Mouse (Mus musculus): Measurements from ENCODE around the gene 2700081O15Rik. TPM values are rescaled to one million over a fixed set of nuclear protein-coding genes. Genes with fewer than 3 reads are reported as not detected.

2700081O15Rik gene
- polyA plus RNA-seq, 1 experiment, result 26.2 TPM

- peak; percentile 35 for DNase-seq
- WGBS, result 48% methylated on average over 45 of the region's 48 CpGs
- TF ChIP-seq CTCF (IDR thresholded peaks at IDR 0.05; ENCODE audit: insufficient read depth, low read length) (no peak), POLR2A (IDR thresholded peaks at IDR 0.05; ENCODE audit: borderline replicate concordance, extremely low read depth, low read depth, low read length) (no peak)
- Histone ChIP-seq H3K4me1 (ENCODE audit: control insufficient read depth, insufficient read depth, low read length) (peaks cover 8% of the 10 kb centered on the region), H3K4me3 (replicated peaks; ENCODE audit: extremely low read depth, low read depth, low read length) (no peak overlapping the region)
Observed at GRCm38 (mm10) chr19:7421602-7422591, 4.5 kb downstream of the 2700081O15Rik start.

- TF ChIP-seq CTCF (IDR thresholded peaks at IDR 0.05; ENCODE audit: insufficient read depth, low read length) (no peak), POLR2A (IDR thresholded peaks at IDR 0.05; ENCODE audit: borderline replicate concordance, extremely low read depth, low read depth, low read length) (no peak)
- Histone ChIP-seq H3K4me3 (replicated peaks; ENCODE audit: extremely low read depth, low read depth, low read length) (peak overlapping the region; percentile 29), H3K4me1 (ENCODE audit: control insufficient read depth, insufficient read depth, low read length) (peaks cover 8% of the 10 kb centered on the region)
- peak; percentile 28 for DNase-seq
- WGBS, result 37% methylated on average over 35 of the region's 35 CpGs
Observed at GRCm38 (mm10) chr19:7422656-7423027, 5.2 kb downstream of the 2700081O15Rik start.

DNA sequence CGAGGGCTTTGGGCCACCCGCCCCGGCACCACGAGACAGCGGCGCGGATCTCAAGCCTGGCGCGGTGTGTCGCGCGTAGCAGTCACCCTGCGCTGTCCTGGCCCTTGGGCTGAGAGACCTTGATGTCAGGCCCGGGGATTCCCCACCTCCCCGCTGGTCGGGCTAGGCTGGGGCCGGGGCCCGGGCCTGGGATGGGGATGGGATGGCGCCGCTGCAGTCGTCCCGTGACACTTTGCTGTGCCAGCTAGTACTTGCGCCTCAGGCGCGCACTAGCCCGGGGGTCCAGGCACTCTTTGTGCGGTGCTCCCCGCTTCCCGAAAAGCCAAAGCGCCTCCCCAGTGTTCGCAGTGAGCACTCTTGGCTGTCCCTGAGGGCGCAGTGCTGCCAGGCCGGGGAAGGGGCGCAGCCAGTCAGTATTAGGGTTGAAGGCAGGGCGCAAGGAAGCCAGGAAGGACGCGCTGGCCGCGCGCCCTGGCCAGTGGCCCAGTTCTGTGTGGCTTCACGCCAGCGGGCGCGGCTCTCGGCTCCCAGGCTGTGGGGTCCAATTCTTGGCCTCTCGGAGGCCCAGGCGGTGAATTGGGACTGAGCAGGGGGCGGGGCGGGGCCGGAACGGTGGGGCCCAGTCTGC is 5.7 kb downstream of the 2700081O15Rik start:
- 0 out of 2 replicates have a peak, but pooled peaks have one; percentile 6 for TF ChIP-seq POLR2A (IDR thresholded peaks at IDR 0.05; ENCODE audit: borderline replicate concordance, extremely low read depth, low read depth, low read length)
- no peak for TF ChIP-seq CTCF (IDR thresholded peaks at IDR 0.05; ENCODE audit: insufficient read depth, low read length)
- Histone ChIP-seq H3K4me3 (replicated peaks; ENCODE audit: extremely low read depth, low read depth, low read length) (peak overlapping the region; percentile 29), H3K4me1 (ENCODE audit: control insufficient read depth, insufficient read depth, low read length) (peaks cover 8% of the 10 kb centered on the region)
- DNase-seq, result peak; percentile 86
- 20% methylated on average over 51 of the region's 51 CpGs for WGBS

GRCm38 (mm10) chr19:7423656-7424030 is 6.2 kb downstream of the 2700081O15Rik start:
- Histone ChIP-seq H3K4me1 (ENCODE audit: control insufficient read depth, insufficient read depth, low read length) (peaks cover 7% of the 10 kb centered on the region), H3K4me3 (replicated peaks; ENCODE audit: extremely low read depth, low read depth, low read length) (peak overlapping the region; percentile 4)
- 36% methylated on average over 16 of the region's 16 CpGs for WGBS
- DNase-seq, result no peak
- TF ChIP-seq POLR2A (IDR thresholded peaks at IDR 0.05; ENCODE audit: borderline replicate concordance, extremely low read depth, low read depth, low read length) (no peak), CTCF (IDR thresholded peaks at IDR 0.05; ENCODE audit: insufficient read depth, low read length) (no peak)

- TF ChIP-seq POLR2A (IDR thresholded peaks at IDR 0.05; ENCODE audit: borderline replicate concordance, extremely low read depth, low read depth, low read length), result no peak
- TF ChIP-seq CTCF (IDR thresholded peaks at IDR 0.05; ENCODE audit: insufficient read depth, low read length), result no peak
- peaks cover 6% of the 10 kb centered on the region; the same call in 1 of the 2 replicates for H3K4me1 ChIP-seq (ENCODE audit: control insufficient read depth, insufficient read depth, low read length)
- 80% methylated on average over 7 of the region's 7 CpGs for WGBS
- DNase-seq, result no peak
- H3K4me3 ChIP-seq (replicated peaks; ENCODE audit: extremely low read depth, low read depth, low read length), result no peak overlapping the region
Observed at GRCm38 (mm10) chr19:7424131-7424530, 6.7 kb downstream of the 2700081O15Rik start.

DNA sequence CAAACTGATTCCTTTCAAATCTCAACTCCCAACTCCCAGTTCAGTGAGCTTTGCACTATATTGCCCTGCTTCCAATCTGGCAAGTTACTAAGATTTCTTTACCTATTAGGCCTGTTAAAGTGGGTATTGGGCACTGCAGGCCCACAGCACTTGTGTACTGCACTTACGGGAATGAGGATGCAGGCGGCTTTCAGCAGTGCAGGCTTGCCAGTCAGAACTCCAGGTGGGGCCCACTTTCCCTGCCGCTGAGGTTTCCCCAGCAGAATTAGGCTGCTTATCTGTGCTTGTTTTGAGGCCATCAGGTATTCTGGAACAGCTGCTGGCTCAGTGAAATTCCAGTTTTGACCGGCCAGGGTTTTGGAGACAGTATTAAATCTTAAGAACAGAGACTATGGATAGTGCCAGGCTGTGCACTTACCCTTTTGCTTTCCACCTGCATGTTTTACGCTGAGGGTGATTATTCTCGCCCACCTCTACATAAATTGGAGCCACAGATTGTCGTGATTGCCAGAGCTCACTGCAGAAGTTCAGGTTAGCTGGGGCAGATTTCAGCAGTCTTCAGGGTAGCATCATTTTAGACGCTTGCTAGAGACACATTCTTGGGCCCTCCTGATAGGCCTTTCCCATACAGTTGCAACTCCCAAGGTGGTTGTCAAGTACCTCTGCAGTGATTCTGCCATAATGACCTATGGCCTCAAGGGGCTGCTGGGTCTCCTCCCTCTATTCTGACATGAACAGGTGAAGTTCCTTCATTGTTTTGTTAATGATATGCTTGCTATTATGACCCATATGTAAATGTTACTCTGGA is 7.4 kb downstream of the 2700081O15Rik start:
- no peak for TF ChIP-seq CTCF (IDR thresholded peaks at IDR 0.05; ENCODE audit: insufficient read depth, low read length)
- no peak for TF ChIP-seq POLR2A (IDR thresholded peaks at IDR 0.05; ENCODE audit: borderline replicate concordance, extremely low read depth, low read depth, low read length)
- WGBS, result 86% methylated on average over 8 of the region's 8 CpGs
- no peak for DNase-seq
- Histone ChIP-seq H3K4me3 (replicated peaks; ENCODE audit: extremely low read depth, low read depth, low read length) (no peak overlapping the region), H3K4me1 (ENCODE audit: control insufficient read depth, insufficient read depth, low read length) (peaks cover 6% of the 10 kb centered on the region; the same call in 1 of the 2 replicates)

DNA sequence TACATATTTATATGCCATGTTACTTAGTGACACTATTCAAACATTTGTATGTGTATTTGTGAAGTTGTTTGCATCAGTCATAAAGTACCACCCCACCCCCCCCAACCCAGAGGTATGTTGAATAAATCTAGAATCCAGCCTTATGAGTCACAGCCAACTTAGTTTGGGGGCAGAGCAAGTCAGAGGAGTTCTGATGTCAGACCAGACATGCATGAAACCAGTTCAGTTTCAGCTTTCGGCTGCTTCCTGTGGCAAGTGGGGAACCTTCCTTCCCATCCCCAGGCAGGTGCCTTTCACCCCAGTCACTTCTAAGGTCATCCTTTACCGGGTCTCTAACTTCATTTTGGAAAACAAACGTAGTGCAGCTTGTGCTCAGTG is 8.0 kb downstream of the 2700081O15Rik start:
- TF ChIP-seq POLR2A (IDR thresholded peaks at IDR 0.05; ENCODE audit: borderline replicate concordance, extremely low read depth, low read depth, low read length), result no peak
- no peak for TF ChIP-seq CTCF (IDR thresholded peaks at IDR 0.05; ENCODE audit: insufficient read depth, low read length)
- Histone ChIP-seq H3K4me1 (ENCODE audit: control insufficient read depth, insufficient read depth, low read length) (peaks cover 6% of the 10 kb centered on the region; the same call in 1 of the 2 replicates), H3K4me3 (replicated peaks; ENCODE audit: extremely low read depth, low read depth, low read length) (no peak overlapping the region)
- whole genome bisulfite sequencing, result 44% methylated on average over 3 of the region's 3 CpGs
- DNase-seq, result no peak

DNA sequence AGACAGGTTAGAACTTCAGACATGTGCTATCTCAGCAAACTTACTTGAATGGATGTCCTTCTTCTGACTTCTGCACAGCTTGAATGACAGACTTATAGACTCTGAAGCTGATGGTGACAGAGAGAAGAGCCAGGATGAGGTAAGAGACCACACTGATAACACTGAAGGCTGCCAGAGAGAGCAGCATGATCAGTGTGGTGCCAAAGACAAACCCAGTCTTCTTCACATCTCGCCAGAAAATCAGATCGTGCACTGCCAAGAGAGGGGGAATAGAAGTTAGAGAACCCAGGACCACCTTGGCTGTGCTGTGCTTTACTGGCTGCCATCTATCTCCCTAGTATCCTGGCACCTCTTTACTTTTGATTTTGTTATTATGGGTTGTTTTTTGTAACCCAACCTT is 17.5 kb downstream of the 2700081O15Rik start:
- no peak overlapping the region for H3K4me3 ChIP-seq (replicated peaks; ENCODE audit: extremely low read depth, low read depth, low read length)
- 85% methylated on average over 2 of the region's 2 CpGs for WGBS
- H3K4me1 ChIP-seq (ENCODE audit: control insufficient read depth, insufficient read depth, low read length), result no peaks in the 10 kb centered on the region
- no peak for DNase-seq
- TF ChIP-seq CTCF (IDR thresholded peaks at IDR 0.05; ENCODE audit: insufficient read depth, low read length) (no peak), POLR2A (IDR thresholded peaks at IDR 0.05; ENCODE audit: borderline replicate concordance, extremely low read depth, low read depth, low read length) (no peak)

All from lung, adult 2 months (tissue).